Mouse (Mus musculus) bone marrow, adult 2 months (tissue): ENCODE data around the gene Lrrfip2. TPM values are rescaled to one million over a fixed set of nuclear protein-coding genes. Genes with fewer than 3 reads are reported as not detected.
A peak's percentile ranks its signal among the peaks of the same experiment; 100 is the strongest.

ENCODE experiments used
- H3K27ac ChIP-seq: fragments of 200-500 bp; 2 replicates; pipeline ENCODE4 v1.5.1; 2012; ENCODE audit warnings: low read depth, mild to moderate bottlenecking, control low read depth, inconsistent platforms, low read length; ENCODE audit not compliant: control insufficient read depth, poor library complexity, insufficient read depth
- H3K4me1 ChIP-seq: fragments of 200-500 bp; 2 replicates; pipeline ENCODE4 v1.6.1; 2011; ENCODE audit warnings: low read length; ENCODE audit not compliant: control insufficient read depth, insufficient read depth
- H3K4me3 ChIP-seq: fragments of 200-500 bp; replicated peaks from 2 replicates; pipeline ENCODE3; 2011; ENCODE audit warnings: mild to moderate bottlenecking, low read depth, low read length, control low read depth; ENCODE audit not compliant: control insufficient read depth
- CTCF ChIP-seq: fragments of 200-500 bp; IDR thresholded peaks from 2 replicates; pipeline ENCODE4 v1.5.1; 2011; ENCODE audit warnings: low read length, control low read depth; ENCODE audit not compliant: control insufficient read depth, insufficient read depth
- POLR2A ChIP-seq: fragments of 200-500 bp; IDR thresholded peaks from 2 replicates; pipeline ENCODE4 v1.6.1; 2011; ENCODE audit warnings: low read depth, mild to moderate bottlenecking, control low read depth, low read length, borderline replicate concordance; ENCODE audit not compliant: control insufficient read depth
- WGBS: fragments of 180-500 bp; shearing (Covaris S2); methylation state at CpG from one replicate; pipeline ENCODE4 v1.1.7; 2018; 5-methylcytosine and 5-hydroxymethylcytosine counted together
- polyA plus RNA-seq: library from polyadenylated mRNA; stranded (reverse); fragments of >200 nt; gene quantifications from 2 replicates; pipeline ENCODE4 v1.2.4, GENCODE M21; 2011; ENCODE audit warnings: low replicate concordance; ENCODE audit not compliant: missing spikeins, insufficient read depth, insufficient read length

Lrrfip2 gene
- polyA plus RNA-seq = 48.1 and 88.3 TPM in 2 replicates

GRCm38 (mm10) chr9:111117126-111117642 lies at the start of gene Lrrfip2:
Gene Lrrfip2, plus strand, starts transcription at chr9:111117592.
- H3K4me1 ChIP-seq = peaks cover 2% of the 10 kb centered on the region; the same call in 1 of the 2 replicates
- H3K27ac ChIP-seq = peak within 1 kb of the TSS; percentile 77
- TF ChIP-seq POLR2A = no peak
- TF ChIP-seq CTCF = no peak
- H3K4me3 ChIP-seq = peak within 1 kb of the TSS; percentile 77
- 41% methylated on average over 14 of the region's 14 CpGs for WGBS

- H3K27ac ChIP-seq = no peak overlapping the region
- TF ChIP-seq CTCF (peak; percentile 74), POLR2A (no peak)
- no peak overlapping the region for H3K4me3 ChIP-seq
- WGBS = 13% methylated on average over 4 of the region's 4 CpGs
- H3K4me1 ChIP-seq = no peaks in the 10 kb centered on the region
Measured at GRCm38 (mm10) chr9:111070546-111070961, 46.8 kb upstream of the Lrrfip2 start.

- no peaks in the 10 kb centered on the region for H3K4me1 ChIP-seq
- WGBS = 18% methylated on average over 7 of the region's 7 CpGs
Measured at GRCm38 (mm10) chr9:111072175-111072574, 45.2 kb upstream of the Lrrfip2 start.

GRCm38 (mm10) chr9:111072971-111073370 lies 44.4 kb upstream of the Lrrfip2 start:
- 72% methylated on average over 4 of the region's 4 CpGs for WGBS
- Histone ChIP-seq H3K4me3 (no peak overlapping the region), H3K27ac (no peak overlapping the region), H3K4me1 (no peaks in the 10 kb centered on the region)
- TF ChIP-seq POLR2A (no peak), CTCF (no peak)

More at GRCm38 (mm10) chr9:111072175-111072574, 45.2 kb upstream of the Lrrfip2 start:
- TF ChIP-seq POLR2A (no peak), CTCF (peak; percentile 30)
- no peak overlapping the region for H3K27ac ChIP-seq
- H3K4me3 ChIP-seq = no peak overlapping the region

GRCm38 (mm10) chr9:111077745-111078144 lies 39.6 kb upstream of the Lrrfip2 start:
- TF ChIP-seq CTCF (peak; percentile 76), POLR2A (no peak)
- 65% methylated on average over 5 of the region's 5 CpGs for WGBS
- no peak overlapping the region for H3K27ac ChIP-seq
- H3K4me3 ChIP-seq = no peak overlapping the region
- H3K4me1 ChIP-seq = peaks cover 3% of the 10 kb centered on the region; the same call in 1 of the 2 replicates

GRCm38 (mm10) chr9:111080801-111081200 lies 36.6 kb upstream of the Lrrfip2 start:
- no peak overlapping the region for H3K27ac ChIP-seq
- peaks cover 3% of the 10 kb centered on the region; the same call in 1 of the 2 replicates for H3K4me1 ChIP-seq
- no peak overlapping the region for H3K4me3 ChIP-seq
- TF ChIP-seq CTCF (no peak), POLR2A (no peak)
- WGBS = 42% methylated on average over 8 of the region's 8 CpGs

GRCm38 (mm10) chr9:111081765-111082164 lies 35.6 kb upstream of the Lrrfip2 start:
- Histone ChIP-seq H3K4me3 (no peak overlapping the region), H3K27ac (no peak overlapping the region), H3K4me1 (peaks cover 3% of the 10 kb centered on the region; the same call in 1 of the 2 replicates)
- WGBS = 84% methylated on average over 5 of the region's 5 CpGs
- TF ChIP-seq CTCF = no peak
- no peak for TF ChIP-seq POLR2A

GRCm38 (mm10) chr9:111085329-111085728 lies 32.1 kb upstream of the Lrrfip2 start:
- Histone ChIP-seq H3K27ac (no peak overlapping the region), H3K4me1 (peaks cover 3% of the 10 kb centered on the region; the same call in 1 of the 2 replicates), H3K4me3 (no peak overlapping the region)
- WGBS = 51% methylated on average over 4 of the region's 4 CpGs
- TF ChIP-seq CTCF = no peak
- TF ChIP-seq POLR2A = no peak
